Mouse (Mus musculus): ENCODE measurements around the gene Col5a3. TPM values are rescaled to one million over a fixed set of nuclear protein-coding genes. Genes with fewer than 3 reads are reported as not detected.
A peak's percentile ranks its signal among the peaks of the same experiment; 100 is the strongest.
"Not testable (repeated sequence)": the region's sequence is repeated elsewhere in the genome, so short reads cannot be mapped to it uniquely, and the experiment has no call there.

Gene Col5a3
- 1.5 and 2.2 TPM in 2 replicates for total RNA-seq (2017)

- ATAC-seq (ENCODE audit: extremely low read depth, insufficient number of reproducible peaks, low FRiP score, poor library complexity, severe bottlenecking): no peak
Observed at GRCm38 (mm10) chr9:20814521-20815272, at the start of gene Col5a3. Gene Col5a3, minus strand, starts transcription at chr9:20815067.

- ATAC-seq (ENCODE audit: extremely low read depth, insufficient number of reproducible peaks, low FRiP score, poor library complexity, severe bottlenecking): no peak
Observed at GRCm38 (mm10) chr9:20862225-20862624, 47.4 kb upstream of the Col5a3 start.

- no peak for ATAC-seq (ENCODE audit: extremely low read depth, insufficient number of reproducible peaks, low FRiP score, poor library complexity, severe bottlenecking)
Observed at GRCm38 (mm10) chr9:20861821-20862220, 47.0 kb upstream of the Col5a3 start.

- no peak for ATAC-seq (ENCODE audit: extremely low read depth, insufficient number of reproducible peaks, low FRiP score, poor library complexity, severe bottlenecking)
Observed at GRCm38 (mm10) chr9:20859926-20860325, 45.1 kb upstream of the Col5a3 start.

GRCm38 (mm10) chr9:20857131-20857530 lies 42.3 kb upstream of the Col5a3 start:
- ATAC-seq (ENCODE audit: extremely low read depth, insufficient number of reproducible peaks, low FRiP score, poor library complexity, severe bottlenecking): peak; percentile 43; the same call in 1 of the 2 replicates

GRCm38 (mm10) chr9:20850179-20850578 lies 35.3 kb upstream of the Col5a3 start:
- ATAC-seq (ENCODE audit: extremely low read depth, insufficient number of reproducible peaks, low FRiP score, poor library complexity, severe bottlenecking): no peak

GRCm38 (mm10) chr9:20842670-20843069 lies 27.8 kb upstream of the Col5a3 start:
- no peak for ATAC-seq (ENCODE audit: extremely low read depth, insufficient number of reproducible peaks, low FRiP score, poor library complexity, severe bottlenecking)

- ATAC-seq (ENCODE audit: extremely low read depth, insufficient number of reproducible peaks, low FRiP score, poor library complexity, severe bottlenecking): no peak
Observed at GRCm38 (mm10) chr9:20842211-20842610, 27.3 kb upstream of the Col5a3 start.

- no peak for ATAC-seq (ENCODE audit: extremely low read depth, insufficient number of reproducible peaks, low FRiP score, poor library complexity, severe bottlenecking)
Observed at GRCm38 (mm10) chr9:20838931-20839330, 24.1 kb upstream of the Col5a3 start.

- ATAC-seq (ENCODE audit: extremely low read depth, insufficient number of reproducible peaks, low FRiP score, poor library complexity, severe bottlenecking): no peak
Observed at GRCm38 (mm10) chr9:20837184-20837947, 22.5 kb upstream of the Col5a3 start.

GRCm38 (mm10) chr9:20835431-20835954 lies 20.6 kb upstream of the Col5a3 start:
- ATAC-seq (ENCODE audit: extremely low read depth, insufficient number of reproducible peaks, low FRiP score, poor library complexity, severe bottlenecking): not testable (repeated sequence)

GRCm38 (mm10) chr9:20834881-20835280 lies 20.0 kb upstream of the Col5a3 start:
- ATAC-seq (ENCODE audit: extremely low read depth, insufficient number of reproducible peaks, low FRiP score, poor library complexity, severe bottlenecking): no peak

GRCm38 (mm10) chr9:20830901-20831643 lies 16.2 kb upstream of the Col5a3 start:
- peak; percentile 28; the same call in 1 of the 2 replicates for ATAC-seq (ENCODE audit: extremely low read depth, insufficient number of reproducible peaks, low FRiP score, poor library complexity, severe bottlenecking)

- ATAC-seq (ENCODE audit: extremely low read depth, insufficient number of reproducible peaks, low FRiP score, poor library complexity, severe bottlenecking): no peak
Observed at GRCm38 (mm10) chr9:20828127-20828526, 13.3 kb upstream of the Col5a3 start.

- no peak for ATAC-seq (ENCODE audit: extremely low read depth, insufficient number of reproducible peaks, low FRiP score, poor library complexity, severe bottlenecking)
Observed at GRCm38 (mm10) chr9:20825781-20826180, 10.9 kb upstream of the Col5a3 start.

GRCm38 (mm10) chr9:20822821-20823220 lies 8.0 kb upstream of the Col5a3 start:
- ATAC-seq (ENCODE audit: extremely low read depth, insufficient number of reproducible peaks, low FRiP score, poor library complexity, severe bottlenecking): no peak

- ATAC-seq (ENCODE audit: extremely low read depth, insufficient number of reproducible peaks, low FRiP score, poor library complexity, severe bottlenecking): no peak
Observed at GRCm38 (mm10) chr9:20820001-20820400, 5.1 kb upstream of the Col5a3 start.

GRCm38 (mm10) chr9:20818236-20818635 lies 3.4 kb upstream of the Col5a3 start, which contains the start of gene Rdh8:
Gene Rdh8, plus strand, starts transcription at chr9:20818503.
- no peak for ATAC-seq (ENCODE audit: extremely low read depth, insufficient number of reproducible peaks, low FRiP score, poor library complexity, severe bottlenecking)
